Mouse (Mus musculus): ENCODE measurements around the gene L3mbtl3.

The L3mbtl3 gene

DNA sequence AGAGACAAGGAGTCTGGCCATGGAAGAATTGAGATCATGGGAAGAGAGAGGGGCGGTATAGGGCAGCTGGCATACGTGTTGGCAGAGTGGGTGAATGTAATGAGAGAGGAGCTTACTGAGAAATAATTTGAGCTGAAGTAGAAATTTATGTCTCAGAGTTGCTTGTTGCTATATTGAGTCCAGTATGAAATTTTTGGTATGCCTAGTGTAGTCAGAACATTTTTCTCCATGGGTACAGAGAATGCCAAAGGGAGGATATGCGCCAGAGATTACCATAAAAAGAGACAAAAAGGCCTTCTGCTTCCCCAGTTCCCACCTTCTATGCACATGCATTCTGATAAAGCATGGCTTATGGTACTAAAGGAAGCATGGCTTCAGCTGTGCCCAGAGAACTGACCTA, 132.6 kb downstream of the L3mbtl3 start:
- DNase-seq (ENCODE audit: low spot score in 2 of 2) = no peak

GRCm38 (mm10) chr10:26239090-26239489, 136.7 kb downstream of the L3mbtl3 start:
- DNase-seq (ENCODE audit: low spot score in 2 of 2) = no peak

GRCm38 (mm10) chr10:26238559-26238958, 137.2 kb downstream of the L3mbtl3 start:
- DNase-seq (ENCODE audit: low spot score in 2 of 2) = no peak

GRCm38 (mm10) chr10:26232071-26232653, 143.6 kb downstream of the L3mbtl3 start:
- DNase-seq (ENCODE audit: low spot score in 2 of 2) = no peak

DNA sequence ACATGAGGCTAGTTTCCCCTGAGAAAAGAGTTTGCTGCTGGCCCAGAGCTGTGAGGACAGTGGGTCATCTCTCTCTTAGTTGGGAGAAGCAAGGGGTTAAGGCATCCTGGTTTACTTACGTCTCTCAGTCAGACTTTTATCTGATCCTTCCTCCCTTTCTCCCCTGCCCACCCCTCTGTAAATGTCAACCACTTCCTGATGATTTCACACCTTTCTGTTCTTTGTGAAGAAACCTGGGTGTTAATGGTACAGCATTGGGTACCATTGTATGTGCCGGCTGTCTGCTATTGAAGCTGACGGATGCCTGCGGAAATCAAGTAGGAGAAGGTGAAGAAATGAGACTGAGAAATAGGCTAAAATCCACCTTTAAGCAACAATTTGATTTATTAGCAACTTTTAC, 146.3 kb downstream of the L3mbtl3 start, which contains the start of gene Samd3:
Gene Samd3, plus strand, starts transcription at position 220 of the 400 bp plus-strand sequence.
- no peak for DNase-seq (ENCODE audit: low spot score in 2 of 2)

DNA sequence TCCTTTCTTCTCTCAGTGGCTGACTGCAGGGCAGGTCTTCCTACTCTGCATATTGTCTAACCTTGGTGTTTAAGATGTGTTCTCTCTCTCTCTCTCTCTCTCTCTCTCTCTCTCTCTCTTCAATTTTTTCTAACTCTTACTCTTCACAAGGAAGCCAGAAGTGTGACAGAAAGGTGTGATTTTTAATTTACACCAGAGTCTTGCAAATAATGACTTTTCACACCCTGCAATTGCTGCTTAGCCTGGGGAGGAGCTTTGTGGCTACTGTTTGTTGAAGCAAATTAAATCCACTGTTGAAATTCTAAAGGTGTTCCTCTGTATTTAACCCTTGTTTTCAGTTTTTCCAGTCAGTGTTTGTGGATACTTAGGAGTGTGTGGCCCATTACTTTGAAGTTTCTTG, 147.6 kb downstream of the L3mbtl3 start:
- no peak for DNase-seq (ENCODE audit: low spot score in 2 of 2)

GRCm38 (mm10) chr10:26226734-26227133, 149.0 kb downstream of the L3mbtl3 start:
- DNase-seq (ENCODE audit: low spot score in 2 of 2) = no peak

GRCm38 (mm10) chr10:26226241-26226640, 149.5 kb downstream of the L3mbtl3 start:
- DNase-seq (ENCODE audit: low spot score in 2 of 2) = no peak

Data from frontal cortex, postnatal 14 days (tissue).